Mouse (Mus musculus) granulocyte monocyte progenitor cell, adult 5-6 weeks (primary cell): ENCODE results near the gene Lingo2. TPM values are rescaled to one million over a fixed set of nuclear protein-coding genes. Genes with fewer than 3 reads are reported as not detected.
"Not testable (repeated sequence)": the region's sequence is repeated elsewhere in the genome, so short reads cannot be mapped to it uniquely, and the experiment has no call there.

Experiments used
- ATAC-seq: replicated peaks from 2 replicates; pipeline ENCODE4 v1.8.0; 2016; ENCODE audit warnings: mild to moderate bottlenecking, moderate TSS enrichment, inconsistent platforms; ENCODE audit not compliant: poor library complexity, severe bottlenecking
- total RNA-seq, 2 experiments: library from RNA; stranded (forward) in 1 of 2; stranded (reverse) in 1 of 2; fragments of 200-712, 200-1000 nt in 1 of 2; fragments of >200 nt in 1 of 2; fragmentation: Nextera tagmentation in 1 of 2; gene quantifications; 2 replicates each; pipeline ENCODE4 v1.2.3; 2014 to 2017

Gene Lingo2
- total RNA-seq, 2 experiments from 2014 or later, result not detected

DNA sequence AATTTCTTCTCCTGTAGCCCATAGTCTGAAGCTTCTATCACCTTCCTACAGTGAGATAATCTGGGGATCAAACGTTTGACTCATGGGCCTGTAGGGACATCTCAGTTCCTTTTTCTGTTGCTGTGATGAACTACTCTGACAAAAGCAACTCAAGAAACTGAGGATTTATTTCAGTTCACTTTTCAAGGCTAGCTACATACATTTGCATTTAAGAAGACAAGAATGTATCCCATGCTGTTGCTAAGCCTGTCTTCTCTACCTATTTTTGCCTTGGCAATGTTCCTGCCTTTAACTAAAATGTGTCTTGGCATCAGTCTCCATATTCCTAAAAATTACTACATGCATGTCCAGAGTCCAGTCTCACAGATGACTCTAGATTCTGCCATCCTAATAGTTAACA is 781.4 kb downstream of the Lingo2 start:
- ATAC-seq, result no peak

DNA sequence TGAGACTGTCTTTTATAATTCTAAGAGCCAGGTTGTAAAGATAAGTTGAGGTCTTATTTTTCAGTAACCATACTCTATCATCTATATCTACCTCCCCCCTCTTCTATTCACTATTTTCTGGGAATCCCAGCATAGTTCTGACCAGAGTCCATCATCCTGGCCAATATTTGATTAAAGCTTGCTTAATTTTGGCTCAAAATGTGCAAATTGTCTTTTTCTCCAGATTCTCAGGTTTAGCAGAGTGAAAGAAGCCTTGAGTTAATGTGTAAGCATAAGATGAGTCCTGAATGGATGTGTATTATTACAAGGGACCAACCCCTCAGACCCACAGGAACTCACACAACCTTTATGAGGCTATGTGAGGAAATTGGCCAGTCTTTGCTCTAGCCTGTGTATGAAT is 820.2 kb downstream of the Lingo2 start:
- no peak for ATAC-seq

DNA sequence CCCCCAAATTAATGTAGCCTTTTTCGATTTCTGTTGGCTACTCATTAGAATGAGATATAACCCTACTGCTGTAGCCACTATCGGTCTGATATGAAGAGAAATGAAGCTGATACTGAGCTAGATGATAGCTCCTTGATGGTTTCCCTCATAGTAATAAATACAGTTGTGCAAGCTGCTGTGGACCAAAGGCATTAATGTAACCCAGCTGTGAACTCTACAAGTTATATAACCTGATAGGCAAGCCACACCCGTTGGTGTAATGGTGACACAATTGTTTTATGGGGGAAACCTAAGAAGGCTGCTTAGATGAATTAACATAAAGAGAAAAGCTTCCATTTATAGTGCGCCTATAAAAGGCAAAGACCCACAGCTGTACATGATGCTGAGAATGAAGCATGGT is 856.1 kb downstream of the Lingo2 start:
- no peak for ATAC-seq

DNA sequence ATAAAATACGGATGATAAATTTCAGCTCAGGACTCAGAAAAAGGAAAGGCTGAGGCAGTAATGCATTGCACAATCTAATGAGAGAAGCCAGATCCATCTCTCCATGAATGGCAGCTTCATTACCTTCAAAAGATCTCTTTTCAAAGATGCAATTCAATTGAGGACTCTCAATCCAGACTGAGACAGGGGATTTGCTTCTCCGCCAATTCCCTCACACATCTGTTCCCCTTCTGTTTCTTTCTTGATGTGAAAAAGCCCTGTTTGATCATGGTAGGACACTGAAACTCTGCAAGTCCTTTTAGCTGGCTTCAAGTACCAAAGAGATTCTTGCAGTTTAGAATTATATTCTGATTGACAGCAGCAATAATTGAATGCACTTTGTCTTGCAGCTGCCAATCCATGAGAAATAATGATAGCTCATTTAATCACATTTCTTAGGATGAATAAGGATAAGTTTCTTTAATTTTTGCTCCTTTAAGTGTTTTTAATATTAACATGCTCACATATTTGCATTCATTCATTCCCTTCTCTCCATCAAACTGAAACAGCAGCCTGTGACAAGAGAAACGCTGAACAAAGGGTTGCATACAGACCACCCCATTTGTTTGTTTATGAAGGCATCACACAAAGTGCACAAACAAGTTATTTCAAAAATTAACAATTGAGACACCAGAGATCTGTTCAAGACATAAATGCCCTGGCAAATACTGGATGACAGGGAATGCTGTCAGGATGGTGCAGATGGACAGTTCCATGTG is 870.3 kb downstream of the Lingo2 start:
- no peak for ATAC-seq

DNA sequence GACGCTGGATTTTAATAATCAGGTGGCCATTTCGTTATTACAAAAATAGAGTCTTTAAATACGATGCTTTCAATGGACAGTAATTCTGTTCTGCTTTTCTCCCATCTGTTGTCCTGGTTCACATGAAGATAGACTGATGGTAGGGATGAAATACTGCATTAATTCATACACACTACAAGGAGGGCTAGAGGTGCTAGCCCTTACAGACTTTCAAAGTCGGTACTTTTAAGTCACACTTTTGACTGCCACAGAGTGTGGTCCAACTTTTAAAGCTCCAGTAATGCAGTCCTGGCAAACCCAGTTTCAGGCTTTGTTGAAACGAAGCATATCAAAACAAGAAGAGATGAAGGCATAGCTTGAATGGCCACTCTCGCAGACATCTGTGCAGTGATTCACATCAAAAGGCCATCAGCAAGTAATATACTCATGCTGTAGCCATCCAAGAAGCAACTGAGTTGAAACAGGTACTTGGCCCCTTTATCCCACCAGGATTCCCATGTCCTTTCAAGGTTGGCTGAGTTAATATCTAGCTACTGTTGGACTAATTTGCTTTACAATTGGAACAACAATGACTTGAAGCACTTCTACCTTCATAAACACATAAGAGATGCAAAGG is 872.5 kb downstream of the Lingo2 start:
- no peak for ATAC-seq

DNA sequence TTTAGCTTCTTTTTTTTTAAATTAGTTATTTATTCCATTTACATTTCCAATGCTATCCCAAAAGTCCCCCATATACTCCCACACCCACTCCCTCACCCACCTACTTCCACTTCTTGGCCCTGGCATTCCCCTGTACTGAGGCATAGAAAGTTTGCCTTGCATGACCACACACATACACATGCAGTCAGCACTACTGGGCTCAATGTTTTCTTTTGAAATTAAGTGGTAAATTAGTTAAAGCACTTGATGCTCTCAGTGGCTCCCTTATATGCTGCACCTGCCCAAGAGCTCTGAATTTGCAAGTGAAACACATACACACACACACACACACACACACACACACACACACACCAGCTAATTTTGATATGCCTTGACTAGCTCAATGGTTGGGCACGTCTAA is 886.8 kb downstream of the Lingo2 start:
- not testable (repeated sequence) for ATAC-seq

DNA sequence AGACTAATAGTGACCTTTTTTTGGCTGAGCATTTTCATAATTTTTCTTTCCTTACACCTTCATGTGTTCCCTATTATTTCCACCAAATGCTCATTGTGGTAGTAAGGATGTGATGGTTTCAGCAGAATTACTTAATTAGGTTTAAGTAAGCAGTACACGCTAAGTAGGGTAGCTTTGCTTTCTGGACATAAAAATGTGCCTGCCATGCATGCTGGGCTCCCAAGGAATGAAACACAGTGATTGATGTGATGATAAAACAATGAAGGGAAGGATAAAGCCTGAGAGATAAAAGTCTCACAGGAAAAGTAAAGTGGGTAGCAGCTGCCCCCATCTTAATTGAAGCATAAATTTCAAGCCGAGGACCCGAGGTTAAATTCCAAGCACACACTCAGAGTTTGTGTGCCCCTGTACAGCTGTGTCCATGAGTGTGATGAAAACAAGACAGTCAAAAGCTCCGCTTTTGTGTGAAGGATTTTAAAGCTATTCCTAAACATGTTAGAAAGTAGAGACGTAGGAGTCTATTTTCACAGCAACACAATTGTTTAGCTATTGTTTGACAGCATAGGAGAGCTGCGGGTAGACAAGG is 898.7 kb downstream of the Lingo2 start:
- ATAC-seq, result no peak

DNA sequence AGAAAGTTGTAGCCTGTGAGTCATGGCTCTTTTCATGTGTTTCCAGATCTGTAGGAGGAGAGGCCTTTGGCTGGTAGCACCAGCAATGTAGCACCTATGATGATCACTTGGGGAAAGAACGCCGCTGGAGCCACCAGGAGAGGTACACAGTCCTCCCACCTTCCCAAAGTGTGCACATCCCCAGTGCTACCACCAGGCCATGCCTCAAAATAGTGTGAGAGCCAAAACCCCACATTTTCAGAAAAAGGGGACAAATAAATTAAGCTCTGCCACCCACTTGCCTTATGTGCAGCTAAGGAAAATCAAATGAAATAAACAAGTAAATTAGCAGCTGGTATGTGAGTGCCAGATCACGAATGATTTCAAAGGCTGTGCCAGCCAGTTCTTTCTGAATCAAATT is 911.2 kb downstream of the Lingo2 start:
- no peak for ATAC-seq

DNA sequence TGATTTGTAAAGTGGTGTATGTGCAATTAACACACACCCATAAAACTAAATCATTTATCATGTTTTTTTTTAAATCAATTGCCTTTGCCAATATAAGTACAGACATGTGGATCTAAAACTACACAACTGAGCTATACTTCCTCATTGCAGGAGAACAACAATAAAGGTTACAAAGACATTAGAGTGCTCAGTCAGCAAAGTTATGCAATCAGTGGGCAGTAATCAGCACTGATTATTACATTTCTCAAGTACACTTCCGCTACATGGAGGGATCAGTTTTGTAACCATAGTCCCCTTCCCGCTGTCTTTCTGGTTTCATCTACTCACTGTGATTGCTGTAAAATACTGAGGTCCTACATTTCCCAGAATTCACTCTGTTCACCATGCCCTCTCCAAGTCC is 912.8 kb downstream of the Lingo2 start:
- ATAC-seq, result no peak

DNA sequence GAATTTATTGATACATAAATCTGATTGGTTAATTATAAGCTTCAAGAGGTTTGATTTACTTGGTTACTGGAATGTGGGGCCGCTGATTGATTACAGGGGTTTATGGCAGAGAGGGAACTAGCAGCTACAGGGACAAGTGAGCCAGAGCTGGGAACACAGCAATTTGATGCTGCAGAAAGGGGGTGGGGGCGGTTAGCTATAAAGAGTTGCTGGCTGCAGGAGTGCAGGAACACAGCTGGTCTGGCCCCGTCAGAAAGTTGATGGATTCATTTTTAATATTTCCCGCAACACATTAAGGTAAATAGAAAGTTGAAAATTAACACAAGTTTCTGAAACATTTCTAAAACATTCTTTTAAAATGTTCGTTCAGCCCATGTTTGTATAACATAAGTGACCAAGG is 919.5 kb downstream of the Lingo2 start:
- no peak for ATAC-seq

DNA sequence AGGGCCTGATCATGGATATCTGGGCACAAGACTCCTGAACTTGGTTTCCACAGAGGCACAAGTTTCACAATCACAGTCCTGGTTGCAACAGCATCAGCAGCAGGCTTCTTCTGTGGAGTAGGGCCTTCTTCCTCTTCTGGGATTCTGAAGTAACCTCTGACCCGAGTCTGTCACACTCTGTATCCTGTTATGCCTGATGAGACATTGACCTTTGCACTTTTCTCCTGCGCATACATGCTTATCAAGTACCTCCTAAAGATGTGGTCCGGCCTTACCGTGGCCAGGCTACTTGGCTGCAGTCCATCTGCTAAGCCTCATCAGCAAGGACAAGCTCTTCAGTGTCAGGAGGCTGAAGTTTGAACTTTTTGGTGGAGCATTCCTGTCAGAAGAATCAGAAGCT is 937.4 kb downstream of the Lingo2 start:
- peak; percentile 50 for ATAC-seq

DNA sequence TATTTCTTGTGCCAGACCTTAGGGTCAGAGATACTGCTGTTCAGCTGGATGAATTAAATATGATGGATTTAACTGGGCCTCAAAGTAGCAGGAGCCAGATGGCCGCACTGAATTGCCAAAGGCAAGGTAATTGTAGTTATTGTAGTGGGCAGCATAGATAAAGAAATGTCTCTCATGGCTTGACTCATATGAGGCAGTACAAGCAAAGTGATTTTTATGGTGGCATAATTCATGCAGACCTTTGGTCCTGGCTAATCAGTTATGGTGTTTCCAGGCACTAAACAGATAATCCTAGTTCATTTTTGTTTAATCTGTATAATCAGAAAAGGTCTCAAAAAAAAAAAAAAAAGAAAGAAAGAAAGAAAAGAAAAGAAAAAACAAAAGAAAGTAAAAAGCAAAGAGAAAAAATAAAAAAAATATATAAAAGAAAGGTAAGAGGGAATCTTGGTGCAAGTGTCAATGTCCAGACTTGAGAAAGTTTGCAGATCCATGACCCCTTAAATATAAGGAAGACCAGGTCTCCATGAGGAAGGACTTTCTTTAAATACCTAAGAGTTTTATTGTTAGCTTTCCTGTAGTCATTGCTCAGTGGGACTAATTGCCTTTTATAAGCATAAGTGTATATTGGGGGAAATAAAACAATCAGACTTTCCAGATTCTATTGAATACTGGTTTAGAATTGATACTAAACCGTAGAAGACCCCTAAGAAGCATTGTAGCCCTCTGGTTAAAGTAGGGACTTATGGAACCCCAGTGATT is 959.4 kb downstream of the Lingo2 start:
- no peak for ATAC-seq

DNA sequence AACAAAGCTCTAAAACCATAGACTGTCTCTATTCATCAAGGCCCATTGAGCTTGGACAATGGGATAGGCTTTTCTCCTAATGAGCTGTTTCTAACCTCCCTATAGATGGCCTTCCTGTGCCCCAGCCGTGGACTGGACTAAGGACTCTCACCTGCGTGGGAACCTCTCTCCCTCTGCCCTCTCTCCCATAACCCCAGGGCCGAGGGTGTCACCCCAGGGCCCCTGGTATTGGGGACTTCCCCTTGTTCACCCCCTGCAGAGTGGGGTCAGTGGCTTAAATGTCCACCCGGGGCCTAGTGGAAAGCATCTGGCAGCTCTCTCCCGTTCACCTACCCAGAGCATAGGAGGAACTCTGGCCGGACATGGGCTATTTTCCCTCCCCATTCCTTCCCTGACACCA is 965.5 kb downstream of the Lingo2 start:
- no peak for ATAC-seq

DNA sequence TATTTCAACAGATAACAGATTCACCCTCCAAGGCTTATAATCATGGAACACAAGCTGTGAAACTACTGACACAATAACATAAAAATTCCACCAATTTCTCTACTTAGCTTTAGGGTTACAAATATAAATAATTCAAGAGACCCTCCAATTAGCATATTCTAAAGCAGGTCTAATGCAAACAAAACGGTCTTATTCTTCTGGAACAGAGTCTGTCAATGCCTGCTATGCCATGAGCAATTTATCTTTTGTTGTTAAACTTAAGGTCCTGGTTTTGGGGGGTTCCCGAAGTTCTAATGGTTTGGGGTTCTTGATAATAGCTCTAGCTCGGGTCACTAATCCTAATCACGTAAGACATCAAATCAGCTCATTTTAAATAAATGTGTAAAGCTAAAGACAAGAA is 988.0 kb downstream of the Lingo2 start:
- ATAC-seq, result no peak

DNA sequence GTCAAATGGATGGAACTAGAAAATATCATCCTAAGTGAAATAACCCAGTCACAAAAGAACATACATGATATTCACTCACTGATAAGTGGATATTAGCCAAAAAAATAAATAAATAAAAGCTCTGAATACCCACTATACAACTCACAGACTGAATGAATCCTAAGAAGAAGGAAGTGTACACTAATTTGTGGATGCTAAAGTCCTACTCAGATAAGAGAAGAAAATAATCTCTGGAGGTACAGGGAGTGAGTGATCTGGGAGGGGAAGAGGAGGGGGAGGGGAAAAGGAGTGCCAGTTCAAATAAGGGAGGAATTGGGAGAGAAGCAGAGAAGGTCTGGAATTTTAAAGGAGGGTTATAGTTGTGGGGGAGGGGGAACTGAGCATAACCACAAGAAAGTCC is 999.7 kb downstream of the Lingo2 start:
- ATAC-seq, result no peak

DNA sequence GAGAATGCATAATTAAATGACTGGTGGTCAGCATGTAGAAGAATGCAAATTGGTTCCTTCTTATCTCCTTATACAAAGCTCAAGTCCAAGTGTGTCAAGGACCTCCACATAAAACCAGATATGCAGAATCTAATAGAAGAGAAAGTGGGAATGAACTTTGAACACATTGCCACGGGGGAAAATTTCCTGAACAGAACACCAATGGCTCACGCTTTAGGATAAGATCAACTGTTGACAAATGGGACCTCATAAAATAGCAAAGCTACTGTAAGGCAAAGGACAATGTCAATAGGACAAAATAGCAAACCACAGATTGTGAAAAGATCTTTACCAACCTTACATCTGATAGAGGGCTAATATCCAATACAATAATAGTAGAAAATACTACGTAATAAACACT is 1000.3 kb downstream of the Lingo2 start:
- ATAC-seq, result no peak

DNA sequence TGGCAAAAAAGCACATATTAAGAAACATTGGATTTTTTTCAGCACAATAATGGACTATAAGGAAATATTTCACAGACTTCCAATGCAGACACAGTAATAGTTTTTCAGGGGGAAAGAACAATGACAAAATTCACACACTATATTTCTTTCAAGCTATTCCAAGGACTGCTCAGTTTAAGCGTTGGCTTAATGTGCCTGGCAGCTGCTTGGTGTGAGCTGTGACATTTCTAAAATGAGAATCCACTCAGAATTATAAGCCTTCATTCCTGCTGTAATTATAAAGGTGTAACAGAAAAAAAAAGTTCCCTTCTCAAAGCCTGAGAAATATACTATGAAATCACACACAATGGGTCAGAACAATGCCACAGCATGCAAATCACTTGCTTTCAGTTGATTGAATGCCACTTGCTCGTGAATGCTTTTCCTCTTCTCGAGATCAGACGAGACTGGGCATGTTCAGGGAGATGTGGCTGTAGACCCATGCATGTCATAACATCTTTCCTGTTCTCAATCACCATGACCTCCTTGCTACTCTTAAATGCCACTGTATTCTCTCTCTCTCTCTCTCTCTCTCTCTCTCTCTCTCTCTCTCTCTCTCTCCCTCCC is 1017.4 kb downstream of the Lingo2 start:
- ATAC-seq, result no peak

DNA sequence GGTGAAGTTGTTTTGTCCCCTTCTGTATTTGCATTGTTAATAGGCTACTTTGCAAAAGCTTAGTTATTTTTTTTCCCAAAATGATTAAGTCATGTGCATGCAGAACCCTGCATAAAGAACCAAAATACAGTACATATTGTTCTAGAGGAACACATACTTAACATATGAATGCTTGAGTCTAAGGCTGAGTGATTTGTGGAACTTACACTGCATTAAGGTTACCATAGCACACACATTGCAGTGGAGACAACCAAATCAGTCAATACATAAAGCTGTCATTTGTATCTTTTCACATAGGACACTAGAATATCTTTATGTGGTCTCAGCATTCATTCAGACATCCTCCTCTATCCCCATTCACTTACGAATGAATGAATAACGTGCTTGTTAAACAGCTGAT is 1023.8 kb downstream of the Lingo2 start:
- no peak for ATAC-seq

DNA sequence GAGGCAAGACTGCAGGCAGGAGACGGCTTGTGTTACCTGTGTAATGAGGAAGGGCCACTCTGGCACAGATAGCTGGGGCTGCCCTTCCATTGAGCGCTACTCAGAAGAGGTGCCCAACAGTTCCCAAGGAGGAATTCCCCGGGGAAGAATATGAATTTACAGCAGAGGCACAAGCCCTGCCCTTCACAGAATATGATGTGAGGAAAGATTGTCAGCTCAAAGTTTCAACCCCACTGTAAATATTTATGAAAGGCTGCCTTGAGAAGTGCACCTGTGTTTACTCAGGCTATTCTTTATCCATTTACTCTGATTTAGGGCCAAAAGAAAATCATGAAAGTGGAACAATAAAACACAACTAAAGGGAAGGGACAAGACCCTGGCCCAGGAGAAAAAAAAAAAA is 1034.1 kb downstream of the Lingo2 start:
- no peak for ATAC-seq

DNA sequence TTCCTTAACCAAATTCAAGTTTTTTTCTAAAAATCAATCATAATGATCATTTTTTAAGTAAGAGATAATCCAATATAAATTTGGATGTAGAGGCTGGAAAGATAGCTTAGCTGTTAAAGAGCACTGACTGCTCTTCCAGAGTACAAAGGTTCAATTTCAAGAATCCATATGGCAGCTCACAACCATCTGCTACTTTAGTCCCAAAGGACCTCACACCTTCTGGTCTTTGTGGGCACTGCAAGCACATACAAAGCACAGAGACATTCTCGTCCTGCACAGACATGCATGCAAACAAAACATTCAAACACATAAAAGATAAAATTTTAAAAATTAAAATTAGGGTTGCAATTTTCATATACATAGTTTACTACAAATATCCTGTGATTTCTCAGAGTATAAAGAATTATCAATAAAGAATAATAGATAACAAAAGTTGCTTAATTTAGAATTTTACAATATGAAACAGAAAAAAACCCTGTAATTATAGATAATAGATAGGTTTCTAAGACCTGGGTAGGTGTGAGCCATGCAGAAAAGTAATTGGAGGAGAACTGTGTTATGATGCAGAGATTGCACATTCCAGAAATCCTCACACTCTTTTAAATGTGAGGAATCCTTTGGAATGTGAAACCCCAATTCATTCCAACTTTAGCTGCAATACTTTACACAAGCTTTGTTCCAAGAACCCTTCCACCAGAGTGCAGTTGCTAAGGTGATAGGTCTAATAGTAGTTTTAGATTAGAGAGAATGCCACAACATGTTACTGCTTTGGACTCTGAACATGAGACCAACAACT is 1053.6 kb downstream of the Lingo2 start:
- ATAC-seq, result no peak
